ENCODE assay signal across 8 mouse cellular contexts in genomic region chr9:61373942-61374900, GRCm38 (mm10). TPM values are rescaled to one million over a fixed set of nuclear protein-coding genes. Genes with fewer than 3 reads are reported as not detected.
A peak's percentile ranks its signal among the peaks of the same experiment; 100 is the strongest.
DNase-seq lines count a peak whose midpoint lies in the region; ATAC-seq and TF ChIP-seq lines count a peak whose summit lies in the region.

No protein-coding gene starts in this region.

- peak; percentile 71 for DNase-seq in left cerebral cortex, postnatal 4 days
- no peak for DNase-seq in left cerebral cortex, postnatal 36 days (ENCODE audit: low spot score in 2 of 2)
- DNase-seq in NIH3T3 (ENCODE audit: low read depth), result peak; percentile 55
- no peak for DNase-seq in left cerebral cortex, postnatal 14 days (ENCODE audit: low spot score in 2 of 2)

- no peaks in the 10 kb centered on the region for H3K9me3 ChIP-seq in embryonic facial prominence, embryonic 12.5 days
- no peaks in the 10 kb centered on the region for H3K9me3 ChIP-seq in hindbrain, embryonic 15.5 days
- H3K9me3 ChIP-seq in lung, embryonic 16.5 days (ENCODE audit: control insufficient read depth, low read length), result no peaks in the 10 kb centered on the region

- peak overlapping the region; percentile 96 for H3K4me3 ChIP-seq in embryonic facial prominence, embryonic 12.5 days
- H3K4me3 ChIP-seq in hindbrain, embryonic 15.5 days, result peak overlapping the region; percentile 55
- H3K4me3 ChIP-seq in lung, embryonic 16.5 days (ENCODE audit: low read length), result peak overlapping the region; percentile 84
- H3K4me3 ChIP-seq in small intestine, adult 2 months (ENCODE audit: low read depth, low read length), result peak overlapping the region; percentile 98

- peak overlapping the region; percentile 99 for H3K9ac ChIP-seq in embryonic facial prominence, embryonic 12.5 days
- H3K9ac ChIP-seq in hindbrain, embryonic 15.5 days, result peak overlapping the region; percentile 79
- peak overlapping the region; percentile 94 for H3K9ac ChIP-seq in lung, embryonic 16.5 days (ENCODE audit: low read length)

- no peak; the same call in 1 of the 2 replicates for TF ChIP-seq POLR2A in small intestine, adult 2 months (IDR thresholded peaks at IDR 0.05; ENCODE audit: low read depth, low read length)

- peak overlapping the region; percentile 94 for H3K27ac ChIP-seq in embryonic facial prominence, embryonic 12.5 days
- peak overlapping the region; percentile 91 for H3K27ac ChIP-seq in hindbrain, embryonic 15.5 days (replicated peaks)
- H3K27ac ChIP-seq in lung, embryonic 16.5 days (ENCODE audit: low read length), result peak overlapping the region; percentile 97
- H3K27ac ChIP-seq in small intestine, adult 2 months (ENCODE audit: insufficient read depth, low read depth, low read length), result peak overlapping the region; percentile 57

- H3K4me1 ChIP-seq in embryonic facial prominence, embryonic 12.5 days, result peaks cover 51% of the 10 kb centered on the region
- H3K4me1 ChIP-seq in hindbrain, embryonic 15.5 days (replicated peaks), result peaks cover 75% of the 10 kb centered on the region
- H3K4me1 ChIP-seq in lung, embryonic 16.5 days (replicated peaks; ENCODE audit: control insufficient read depth, insufficient read depth, low read length), result peaks cover 60% of the 10 kb centered on the region
- H3K4me1 ChIP-seq in small intestine, adult 2 months (ENCODE audit: control insufficient read depth, insufficient read depth, insufficient read length, low read length), result peaks cover 41% of the 10 kb centered on the region

- TF ChIP-seq CTCF in small intestine, adult 2 months (IDR thresholded peaks at IDR 0.05; ENCODE audit: extremely low read depth, insufficient read length, insufficient replicate concordance, low read depth, low read length), result no peak

- peaks cover 30% of the 10 kb centered on the region for H3K36me3 ChIP-seq in embryonic facial prominence, embryonic 12.5 days
- H3K36me3 ChIP-seq in hindbrain, embryonic 15.5 days, result no peaks in the 10 kb centered on the region
- peaks cover 4% of the 10 kb centered on the region; the same call in 1 of the 2 replicates for H3K36me3 ChIP-seq in lung, embryonic 16.5 days (ENCODE audit: control insufficient read depth, insufficient read depth, low read length)
- peaks cover 6% of the 10 kb centered on the region; the same call in 1 of the 2 replicates for H3K36me3 ChIP-seq in small intestine, adult 2 months (ENCODE audit: control insufficient read depth, insufficient read depth, low read length)

- intact Hi-C loops in left cerebral cortex, postnatal 4 days (cut with DNase I), result loop anchor here (5.0 to 10.0 kb wide), 3 partner anchors 323 to 479 kb away; no protein-coding TSS in a partner anchor
- intact Hi-C loops in left cerebral cortex, postnatal 36 days (cut with DNase I), result loop anchor here (2.0 to 10.0 kb wide), 10 partner anchors 27 to 523 kb away; no protein-coding TSS in a partner anchor
- intact Hi-C loops in left cerebral cortex, postnatal 14 days (cut with DNase I), result loop anchor here (5.0 to 10.0 kb wide), 4 partner anchors 198 to 458 kb away; no protein-coding TSS in a partner anchor

- WGBS in embryonic facial prominence, embryonic 12.5 days, result under 1% methylated on average over 51 of the region's 51 CpGs
- under 1% methylated on average over 49 of the region's 51 CpGs for WGBS in hindbrain, embryonic 15.5 days
- WGBS in lung, embryonic 16.5 days, result under 1% methylated on average over 49 of the region's 51 CpGs
- WGBS in small intestine, adult 2 months, result 2% methylated on average over 51 of the region's 51 CpGs

- H3K4me2 ChIP-seq in embryonic facial prominence, embryonic 12.5 days (replicated peaks), result peak overlapping the region; percentile 92
- peak overlapping the region; percentile 91 for H3K4me2 ChIP-seq in hindbrain, embryonic 15.5 days
- peak overlapping the region; percentile 79 for H3K4me2 ChIP-seq in lung, embryonic 16.5 days (ENCODE audit: low read depth, low read length)

- H3K27me3 ChIP-seq in embryonic facial prominence, embryonic 12.5 days, result no peaks in the 10 kb centered on the region
- H3K27me3 ChIP-seq in hindbrain, embryonic 15.5 days, result no peaks in the 10 kb centered on the region
- no peaks in the 10 kb centered on the region for H3K27me3 ChIP-seq in lung, embryonic 16.5 days (ENCODE audit: control insufficient read depth, insufficient read depth, low read depth, low read length)
- no peaks in the 10 kb centered on the region for H3K27me3 ChIP-seq in small intestine, adult 2 months (ENCODE audit: control insufficient read depth, insufficient read depth, low read length)

- ATAC-seq in embryonic facial prominence, embryonic 12.5 days (ENCODE audit: insufficient number of reproducible peaks, insufficient read depth, low FRiP score, low TSS enrichment), result no peak
- ATAC-seq in hindbrain, embryonic 15.5 days (ENCODE audit: low FRiP score, low read depth), result no peak
- ATAC-seq in lung, embryonic 16.5 days (ENCODE audit: low read depth), result no peak

RNA-seq across cellular contexts. Expression of gene Tle3, which starts 2.1 kb away (rescaled TPM):
- 100 to 1,000 TPM; 102 to 112 TPM for total RNA-seq in left cerebral cortex, postnatal 4 days (2021)
- total RNA-seq in left cerebral cortex, postnatal 36 days (2021), result 10 to 100 TPM; 57.6 to 67.1 TPM
- 51.8 and 58.3 TPM in 2 replicates for polyA plus RNA-seq in embryonic facial prominence, embryonic 12.5 days (2016; fragmentation: Nextera tagmentation; extraction: Ambion mirVana)
- 23.6 and 28.8 TPM in 2 replicates for polyA plus RNA-seq in hindbrain, embryonic 15.5 days (2015; fragmentation: Nextera tagmentation; extraction: Ambion mirVana)
- 23.3 and 23.4 TPM in 2 replicates for polyA plus RNA-seq in lung, embryonic 16.5 days (2015; fragmentation: Nextera tagmentation; extraction: Ambion mirVana)
- 37.4 and 136 TPM in 2 replicates for polyA plus RNA-seq in small intestine, adult 2 months (2012; rRNA removed)
- 10 to 100 TPM; 81.7 to 98.0 TPM for total RNA-seq in left cerebral cortex, postnatal 14 days (2021)

Comparison
In these comparisons a context has a peak if more than half of its experiments do, and no peak if none do; other contexts are left out.
1. DNase-seq: peak in left cerebral cortex, postnatal 4 days (single experiment) and NIH3T3 (single experiment); none in left cerebral cortex, postnatal 36 days (0 of 2) and left cerebral cortex, postnatal 14 days (0 of 2).
2. Peak in every context shown above with its lines, with median percentiles within 50 percentile points of each other: H3K27ac ChIP-seq, H3K4me2 ChIP-seq, H3K4me3 ChIP-seq and H3K9ac ChIP-seq.